Mouse (Mus musculus) CH12.LX (cell line): Measurements from ENCODE around the gene Theg.

Source experiments
- CHD2 ChIP-seq: IDR thresholded peaks from 2 replicates; pipeline ENCODE4 v1.6.1; 2011; ENCODE audit warnings: low read length, improper control_type of control experiment
- CTCF ChIP-seq, 2 experiments: IDR thresholded peaks in 1 of 2; conservative IDR thresholded peaks in 1 of 2; 2 replicates each; pipeline ENCODE4 v1.5.1; 2011 to 2012; ENCODE audit warnings: low read depth in 2 of 2, low read length in 2 of 2, improper control_type of control experiment in 1 of 2, inconsistent platforms in 1 of 2, mild to moderate bottlenecking in 1 of 2, moderate library complexity in 1 of 2
- EP300 ChIP-seq: IDR thresholded peaks from 2 replicates; pipeline ENCODE4 v1.6.1; 2011; ENCODE audit warnings: low read length, improper control_type of control experiment
- GABPA ChIP-seq: IDR thresholded peaks from 2 replicates; pipeline ENCODE4 v1.6.1; 2012; ENCODE audit warnings: low read depth, low read length, improper control_type of control experiment, inconsistent platforms; ENCODE audit not compliant: insufficient replicate concordance
- HCFC1 ChIP-seq: IDR thresholded peaks from 2 replicates; pipeline ENCODE4 v1.6.1; 2012; ENCODE audit warnings: low read depth, mild to moderate bottlenecking, inconsistent platforms, low read length, improper control_type of control experiment
- MAZ ChIP-seq: IDR thresholded peaks from 2 replicates; pipeline ENCODE4 v1.6.1; 2012; ENCODE audit warnings: low read depth, mild to moderate bottlenecking, inconsistent platforms, low read length, improper control_type of control experiment, moderate library complexity
- NELFE ChIP-seq: IDR thresholded peaks from 2 replicates; pipeline ENCODE4 v1.6.1; 2011; ENCODE audit warnings: low read depth, low read length, improper control_type of control experiment
- POLR2A ChIP-seq: IDR thresholded peaks from 2 replicates; pipeline ENCODE4 v1.6.1; 2011; ENCODE audit warnings: low read depth, mild to moderate bottlenecking, improper control_type of control experiment, low read length
- POLR2AphosphoS2 ChIP-seq: IDR thresholded peaks from 2 replicates; pipeline ENCODE4 v1.6.1; 2011; ENCODE audit warnings: low read depth, low read length, improper control_type of control experiment
- SMC3 ChIP-seq: IDR thresholded peaks from 2 replicates; pipeline ENCODE4 v1.6.1; 2011; ENCODE audit warnings: low read depth, low read length, improper control_type of control experiment
- UBTF ChIP-seq: IDR thresholded peaks from 2 replicates; pipeline ENCODE4 v1.6.1; 2012; ENCODE audit warnings: low read depth, mild to moderate bottlenecking, inconsistent platforms, low read length, improper control_type of control experiment, moderate library complexity
- USF1 ChIP-seq: IDR thresholded peaks from 2 replicates; pipeline ENCODE4 v1.6.1; 2014; ENCODE audit warnings: low read depth, mild to moderate bottlenecking, inconsistent platforms, low read length, improper control_type of control experiment
- ZKSCAN1 ChIP-seq: IDR thresholded peaks from 2 replicates; pipeline ENCODE4 v1.6.1; 2012; ENCODE audit warnings: low read depth, inconsistent platforms, low read length, improper control_type of control experiment, borderline replicate concordance

DNA sequence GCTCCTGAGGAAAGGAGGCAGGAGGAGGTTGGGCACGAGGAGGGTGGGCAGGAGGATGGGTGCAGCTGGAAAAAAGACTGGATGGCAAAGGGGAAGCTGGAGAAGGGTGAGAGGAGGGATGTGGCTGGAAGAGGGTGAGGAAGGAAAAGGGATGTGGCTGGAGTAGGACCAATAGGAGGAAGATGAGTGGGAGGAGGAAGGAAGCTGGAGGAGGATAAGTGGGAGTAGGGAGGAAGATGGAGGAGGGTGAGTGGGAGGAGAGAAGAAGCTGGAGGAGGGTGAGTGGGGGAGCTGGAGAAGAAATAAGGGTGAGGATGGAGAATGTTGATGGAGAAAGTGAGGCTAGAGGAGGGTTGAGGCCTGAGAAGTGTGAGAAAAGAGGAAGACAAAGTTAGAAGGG is 51.7 kb downstream of the Theg start:
- TF ChIP-seq POLR2A (no peak), EP300 (no peak), CHD2 (no peak), SMC3 (no peak), CTCF (conservative IDR thresholded peaks at IDR 0.05 in 1 of 2, IDR thresholded peaks at IDR 0.05 in 1 of 2; ENCODE audit: low read depth in 2 of 2, low read length in 2 of 2) (no peak), MAZ (no peak), USF1 (no peak), HCFC1 (no peak), UBTF (no peak), NELFE (no peak), GABPA (no peak), POLR2AphosphoS2 (no peak), ZKSCAN1 (no peak)
